Mouse (Mus musculus) right cerebral cortex, postnatal 36 days (tissue): ENCODE data around the gene Wnt7b.

ENCODE experiments used
- DNase-seq, 2 experiments: peaks; one replicate each; pipeline ENCODE4 v3.0.0; 2022; ENCODE audit warnings: low spot score in 2 of 2, mixed read lengths in 1 of 2

The Wnt7b gene

DNA sequence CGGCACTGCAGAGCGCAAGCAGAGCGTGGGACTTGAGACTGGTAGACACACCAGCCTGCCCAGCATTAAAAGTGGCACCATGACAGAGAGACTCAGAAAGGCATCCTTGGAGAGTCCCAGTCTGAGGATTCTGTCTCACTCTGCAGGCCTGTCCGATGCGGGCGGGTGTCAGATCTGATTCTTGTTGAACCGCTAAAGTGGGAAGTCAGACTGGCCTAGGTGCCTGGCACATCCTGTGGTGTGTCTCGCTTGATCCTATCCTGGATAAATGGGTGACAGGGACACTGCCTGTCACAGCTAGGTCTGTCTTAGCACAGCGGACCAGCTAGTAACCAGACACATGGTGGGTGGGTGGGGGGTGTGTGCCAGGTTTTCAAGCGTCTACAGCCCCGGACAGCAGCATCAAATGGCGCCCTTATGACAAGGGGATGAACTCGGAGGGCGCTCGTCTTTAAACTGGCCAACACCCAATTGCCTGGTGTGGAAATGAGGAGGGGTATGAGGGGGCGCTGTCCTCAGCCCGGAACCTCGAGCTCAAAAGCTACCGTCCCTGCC, at the start of gene Wnt7b:
Wnt7b (minus strand) TSS at position 118 of the 555 bp plus-strand sequence.
- no peak for DNase-seq

DNA sequence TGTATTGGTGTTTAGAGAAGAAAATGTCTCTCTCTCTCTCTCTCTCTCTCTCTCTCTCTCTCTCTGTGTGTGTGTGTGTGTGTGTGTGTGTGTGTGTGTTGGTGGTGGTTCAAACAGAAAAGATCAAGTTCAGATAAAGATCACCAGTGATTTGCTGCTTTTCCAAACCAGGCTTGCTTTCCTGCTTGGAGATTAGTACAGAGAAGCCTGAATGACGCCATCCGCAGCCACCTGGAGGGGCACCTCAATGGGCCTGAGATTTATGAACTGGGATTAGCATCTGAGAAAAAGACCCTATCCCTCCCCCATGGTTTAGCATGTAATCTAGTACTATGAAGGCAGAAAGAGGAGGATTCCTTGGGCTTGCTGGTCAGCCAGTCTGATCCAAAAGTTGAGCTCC, 49.3 kb upstream of the Wnt7b start:
- DNase-seq = no peak

DNA sequence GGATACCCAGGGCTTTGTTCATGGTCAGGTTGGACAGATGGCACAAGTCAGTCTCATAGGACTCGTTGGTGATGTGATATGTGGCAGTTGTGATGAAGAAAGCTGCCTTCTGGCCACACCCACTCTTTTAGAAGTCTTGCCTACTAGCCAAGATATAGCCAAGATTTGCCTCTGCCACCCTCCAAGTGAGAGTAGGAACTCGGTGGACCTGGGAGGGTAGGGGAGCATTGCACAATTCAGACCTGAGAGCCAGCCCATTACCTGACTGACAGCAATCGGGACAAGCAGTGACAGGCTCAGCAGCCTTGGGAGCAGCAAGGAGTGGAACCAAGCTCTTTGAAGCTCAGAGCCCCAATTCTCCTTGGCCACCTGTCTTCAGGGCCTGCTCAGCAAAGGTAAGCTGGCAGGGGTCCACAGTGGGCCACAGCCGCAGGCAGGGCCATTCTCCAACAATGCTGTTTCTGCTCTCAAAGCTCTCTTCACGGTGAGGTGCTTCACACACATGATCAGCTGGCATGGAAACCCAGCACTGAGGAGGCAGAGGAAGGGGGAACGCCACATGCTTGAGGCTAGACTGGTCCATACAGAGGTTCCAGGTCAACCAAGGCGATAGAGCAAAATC, 47.8 kb upstream of the Wnt7b start:
- DNase-seq = no peak

DNA sequence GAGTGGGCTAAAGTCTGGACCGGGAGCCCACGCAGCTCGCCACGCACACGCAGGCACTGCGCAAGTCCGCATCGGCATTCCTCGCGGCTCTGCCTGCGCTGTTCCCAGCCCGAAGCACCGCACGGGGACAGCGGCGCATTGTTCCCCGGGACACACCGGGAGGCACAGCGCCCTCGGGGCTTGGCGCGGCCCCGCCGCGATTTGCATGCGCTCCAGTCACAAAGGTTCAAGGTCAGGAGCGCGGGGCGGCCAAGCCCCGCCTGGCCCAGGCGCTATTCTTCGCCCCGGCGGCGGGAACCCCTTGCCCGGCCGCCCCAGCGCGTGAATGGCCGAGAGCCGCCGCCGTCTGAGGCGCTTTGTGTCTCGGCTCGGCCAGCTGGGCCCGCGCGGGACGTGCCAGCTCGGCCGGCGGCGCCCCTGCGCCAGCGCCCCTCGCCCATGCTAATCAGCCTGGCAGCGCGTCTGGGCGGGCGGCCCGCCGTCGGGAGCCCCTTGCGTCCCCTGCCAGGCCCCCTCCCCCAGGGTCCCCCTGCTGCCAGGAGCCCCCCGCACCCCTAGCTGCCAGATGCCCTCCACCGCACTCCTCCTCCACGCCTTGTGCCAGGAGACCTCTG, 43.5 kb upstream of the Wnt7b start:
- DNase-seq = peak in 1 of 2 experiments; percentile 54

DNA sequence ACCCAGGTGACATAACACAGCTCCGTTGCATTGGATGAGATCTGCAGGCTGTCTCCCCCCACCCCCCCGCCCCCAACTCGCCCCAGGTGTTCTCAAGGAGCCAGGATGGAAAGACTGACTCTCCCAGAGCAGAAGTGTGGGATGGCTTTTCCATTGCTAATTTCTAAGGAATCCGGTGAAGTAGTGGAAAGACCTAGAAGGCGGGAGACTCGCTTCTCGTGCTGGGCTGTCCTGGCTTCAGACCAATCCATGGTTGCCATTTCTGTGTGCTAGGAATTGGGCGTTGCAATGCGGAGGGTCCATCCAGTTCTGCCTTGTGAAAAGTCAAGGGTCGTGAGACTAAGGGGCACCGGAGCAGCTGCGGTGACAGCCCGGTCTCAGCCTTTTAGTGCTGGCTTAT, 39.9 kb upstream of the Wnt7b start:
- DNase-seq = no peak

DNA sequence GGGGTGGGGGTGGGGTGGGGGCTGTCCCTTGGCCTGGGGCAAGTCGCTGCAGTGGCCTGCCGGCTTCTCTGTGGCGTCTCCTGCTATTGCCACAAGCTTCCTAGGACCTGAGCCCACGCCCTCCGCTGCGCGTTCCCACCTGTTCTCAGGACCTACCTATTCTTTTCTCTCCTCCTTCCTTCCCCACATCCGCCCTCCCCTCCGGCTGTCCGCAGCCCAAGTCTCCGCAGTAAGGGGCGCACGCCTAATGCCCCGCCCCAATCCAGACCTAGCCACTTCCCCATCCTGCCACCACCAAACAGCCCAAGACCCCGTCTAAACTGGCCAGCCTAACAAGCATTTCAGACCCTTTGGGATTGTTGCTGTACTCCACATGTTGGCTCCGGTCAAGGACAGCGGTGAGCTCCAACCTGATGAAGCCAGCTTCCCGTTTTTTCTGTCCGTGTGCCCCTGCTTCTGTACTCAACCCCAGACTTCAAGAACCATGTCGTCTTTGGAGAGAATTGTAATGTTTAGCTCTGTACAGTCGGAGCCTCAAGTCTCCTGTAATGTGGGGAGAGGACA, 33.3 kb upstream of the Wnt7b start:
- no peak for DNase-seq

DNA sequence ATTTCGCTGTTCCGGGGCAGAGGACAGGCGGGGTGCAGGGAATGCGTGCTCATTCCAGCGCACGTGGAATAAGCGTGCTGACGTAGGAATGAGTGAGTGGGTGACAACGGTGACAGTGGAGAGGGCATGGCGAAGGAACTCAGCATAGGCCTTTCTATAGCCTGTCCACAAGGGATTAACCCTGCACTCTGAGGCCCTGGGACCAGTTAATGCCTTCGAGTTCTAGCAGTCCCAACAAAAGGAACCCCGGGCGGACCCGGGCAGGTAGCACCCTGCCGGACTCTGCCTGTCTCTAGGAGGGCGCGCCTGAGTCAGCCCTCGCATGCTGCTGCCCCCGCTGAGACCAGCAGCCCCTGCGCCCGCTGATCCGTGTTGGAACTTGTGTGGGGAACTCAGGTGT, 32.8 kb upstream of the Wnt7b start:
- no peak for DNase-seq

DNA sequence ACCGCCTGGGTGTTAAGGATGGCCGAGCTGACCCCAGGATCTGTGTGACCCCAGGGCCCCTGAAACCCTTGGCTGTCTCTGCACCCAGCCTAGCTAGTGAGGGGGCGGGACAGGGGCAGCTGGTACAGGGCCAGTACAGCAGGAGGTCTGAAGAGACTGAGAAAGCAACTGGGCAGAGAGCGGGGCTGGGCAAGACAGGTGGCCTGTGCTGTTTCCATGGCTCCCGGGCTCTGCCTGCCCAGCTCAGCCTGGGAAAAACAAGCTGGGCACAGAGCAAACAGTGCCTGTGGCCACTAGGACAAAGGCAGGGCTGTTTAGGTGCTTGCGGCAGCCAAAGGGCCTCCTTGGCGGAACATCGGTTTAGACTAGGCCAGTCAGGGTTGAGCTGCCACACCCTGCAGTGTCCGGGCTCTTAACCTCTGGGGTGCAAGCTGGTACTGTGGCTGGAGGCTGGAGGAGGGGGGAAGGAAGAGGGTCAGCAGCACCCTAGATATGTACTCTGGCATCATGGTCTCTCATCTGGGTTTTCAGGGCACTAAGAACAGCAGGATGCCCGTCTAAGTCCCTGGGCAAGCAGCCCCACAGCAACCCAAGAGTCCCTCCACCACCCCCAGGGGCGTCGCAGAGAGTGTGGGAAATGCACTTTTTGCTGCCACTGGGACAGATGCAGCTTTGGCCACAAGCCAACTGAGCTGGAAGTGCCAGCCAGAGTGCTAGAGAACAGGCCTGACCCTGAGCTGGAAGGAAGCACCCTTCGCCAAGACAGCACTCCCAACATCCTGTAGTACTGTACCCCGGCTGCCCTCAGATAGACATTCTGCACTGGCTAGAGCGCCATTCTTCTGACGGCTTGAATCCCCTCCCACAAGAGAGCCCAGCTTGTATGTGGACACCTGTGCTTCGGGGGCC, 31.3 kb upstream of the Wnt7b start:
- peak; percentile 63 to 71 for DNase-seq

DNA sequence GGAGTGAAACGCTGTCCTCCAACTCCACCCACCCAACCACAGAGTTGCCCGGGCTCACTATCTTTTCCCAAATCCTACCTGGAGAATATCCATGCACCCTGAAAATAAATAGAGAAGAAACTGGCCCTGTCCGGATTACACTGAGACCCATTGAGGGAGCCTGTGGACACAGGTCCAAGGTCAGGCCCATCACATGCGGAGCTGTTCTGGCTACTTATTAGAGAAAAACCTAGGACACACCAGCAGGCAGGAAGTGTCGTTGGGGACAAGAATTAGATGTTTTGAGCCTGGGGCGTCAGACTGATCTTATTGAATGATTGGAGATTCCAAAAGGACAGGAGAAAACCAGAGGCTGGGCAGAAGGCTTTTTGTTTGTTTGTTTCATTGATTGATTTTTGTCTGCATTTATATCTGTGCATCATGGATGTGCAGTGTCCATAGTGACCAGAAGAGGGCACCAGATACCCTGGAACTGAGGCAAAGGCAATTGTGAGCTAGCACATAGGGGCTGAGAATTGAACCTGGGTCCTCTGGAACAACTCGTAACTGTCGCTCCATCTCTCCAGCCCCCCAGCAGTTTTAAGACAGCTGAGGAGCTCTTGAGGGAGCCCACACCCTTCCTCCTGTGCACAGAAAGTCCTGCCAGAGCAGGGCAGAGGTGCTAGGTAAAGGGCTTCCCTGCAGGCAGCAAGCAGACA, 30.5 kb upstream of the Wnt7b start:
- no peak for DNase-seq

DNA sequence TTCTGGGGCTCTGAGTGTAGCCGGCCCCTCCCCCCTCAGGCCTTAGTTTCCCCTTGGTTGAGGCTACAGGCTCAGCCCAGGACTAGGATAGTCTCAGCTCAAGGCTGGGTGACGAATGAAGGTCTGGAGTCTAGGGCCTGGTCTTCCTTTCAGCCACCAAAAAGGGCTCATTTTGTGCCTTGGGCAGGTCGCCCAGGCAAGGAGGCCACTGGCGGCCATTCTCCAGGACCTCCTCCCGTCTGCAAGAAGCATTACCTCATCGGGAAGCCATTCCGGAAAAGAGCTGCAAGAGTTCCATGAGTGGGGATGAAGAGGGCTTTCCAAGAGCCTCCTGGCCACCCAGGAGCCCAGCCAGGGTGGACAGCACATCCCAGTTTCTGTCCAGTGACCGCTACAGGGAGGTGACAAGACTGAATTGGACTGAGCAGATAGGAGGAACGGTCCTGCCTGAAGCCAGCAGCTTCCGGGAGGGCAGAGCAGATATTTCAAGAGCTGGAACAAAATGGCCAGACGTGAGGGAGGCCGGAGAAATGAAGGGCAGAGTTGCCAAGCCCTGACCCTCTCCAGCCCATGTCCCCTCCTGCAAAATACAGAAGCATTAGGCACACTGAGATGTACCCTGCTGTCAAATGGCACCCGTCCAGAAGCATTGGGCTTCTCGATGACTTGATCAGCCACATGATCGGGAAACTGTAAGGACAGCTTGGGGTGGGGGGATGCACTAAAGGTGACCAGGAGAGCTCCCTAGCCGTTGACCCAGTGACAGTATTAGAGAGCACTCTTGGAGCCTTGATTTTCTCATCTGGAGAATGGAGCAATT, 29.6 kb upstream of the Wnt7b start:
- DNase-seq = no peak

DNA sequence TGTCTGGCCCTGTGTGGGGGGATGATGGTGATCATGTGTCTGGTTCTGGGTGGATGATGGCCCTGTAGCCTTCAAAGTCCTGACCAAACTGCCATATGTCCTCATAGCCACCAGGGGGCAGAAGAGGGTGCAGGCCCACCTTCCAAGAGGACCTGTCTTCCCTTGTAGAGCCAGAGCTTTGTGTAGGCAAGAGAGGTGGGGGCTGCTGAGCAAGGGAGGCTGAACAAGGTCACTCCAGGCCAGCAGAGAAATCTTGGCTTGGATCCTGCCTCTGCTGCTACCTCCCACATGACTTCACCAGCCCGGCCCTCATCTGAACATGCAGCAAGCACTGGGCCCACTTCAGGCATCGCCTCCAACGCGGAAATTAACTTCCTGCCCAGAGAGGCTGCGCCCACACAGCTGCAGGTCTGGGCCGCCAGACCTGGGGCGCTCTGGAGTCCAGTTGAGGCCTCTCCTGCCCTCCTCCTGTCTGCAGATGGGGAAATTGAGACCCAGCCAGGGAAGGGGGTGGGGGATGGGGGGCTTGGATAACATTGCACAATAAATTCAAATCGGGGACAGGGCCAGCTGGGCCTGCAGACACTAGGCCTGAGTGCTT, 28.4 kb upstream of the Wnt7b start:
- DNase-seq = peak; percentile 74 to 79

DNA sequence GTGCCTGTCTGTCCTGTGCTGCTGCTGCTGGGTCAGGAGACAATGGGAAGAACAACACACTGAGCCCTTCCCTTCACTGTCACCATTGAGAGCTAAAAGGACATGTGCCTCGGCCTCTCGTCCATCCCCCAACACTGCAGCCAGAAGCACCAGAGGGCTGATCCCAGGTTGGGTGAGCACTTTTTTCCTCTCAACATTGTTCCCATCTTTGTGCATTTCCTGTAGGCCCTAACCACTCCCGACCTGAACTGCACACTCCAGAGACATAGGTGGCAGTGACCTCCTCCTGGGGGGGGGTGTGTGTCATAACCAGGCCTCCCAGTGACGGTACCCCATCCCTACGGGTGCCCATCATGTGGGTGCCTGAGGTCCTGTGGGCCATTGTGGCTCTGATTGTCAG, 27.8 kb upstream of the Wnt7b start:
- no peak for DNase-seq

DNA sequence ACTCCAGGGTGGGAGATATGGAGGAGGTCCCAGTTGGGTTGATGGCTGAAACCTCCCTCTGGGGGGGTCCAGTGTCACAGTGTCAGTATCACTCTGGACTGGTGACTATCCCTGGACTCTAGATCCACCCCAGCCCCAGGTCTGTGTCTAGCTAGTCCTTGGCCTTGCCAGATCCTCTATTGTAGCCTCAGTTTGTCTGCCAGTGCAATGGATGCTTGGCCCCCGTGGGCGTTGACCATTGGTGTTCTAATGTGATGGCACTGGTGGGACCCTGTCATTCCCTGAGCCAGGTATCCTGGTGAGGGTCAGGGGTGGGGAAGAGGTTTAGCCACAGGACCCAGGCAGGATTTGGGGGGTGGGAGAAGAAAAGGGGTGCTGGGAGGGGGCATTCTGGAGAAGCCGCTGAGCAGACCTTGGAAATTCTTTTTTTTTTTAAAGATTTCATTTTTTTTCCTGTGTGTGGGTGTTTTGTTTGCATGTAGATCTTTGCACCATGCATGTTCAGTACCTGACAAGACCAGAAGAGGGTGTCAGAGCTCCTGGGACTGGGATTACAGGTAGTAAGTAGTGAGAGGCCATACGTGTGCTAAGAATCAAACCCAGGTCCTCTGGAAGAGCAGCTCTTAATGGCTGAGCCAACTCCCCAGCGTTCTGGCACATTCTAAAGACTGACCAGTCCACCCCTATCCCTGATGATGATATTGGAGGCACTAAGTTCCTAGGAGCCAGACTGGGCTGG, 27.2 kb upstream of the Wnt7b start:
- DNase-seq = no peak

DNA sequence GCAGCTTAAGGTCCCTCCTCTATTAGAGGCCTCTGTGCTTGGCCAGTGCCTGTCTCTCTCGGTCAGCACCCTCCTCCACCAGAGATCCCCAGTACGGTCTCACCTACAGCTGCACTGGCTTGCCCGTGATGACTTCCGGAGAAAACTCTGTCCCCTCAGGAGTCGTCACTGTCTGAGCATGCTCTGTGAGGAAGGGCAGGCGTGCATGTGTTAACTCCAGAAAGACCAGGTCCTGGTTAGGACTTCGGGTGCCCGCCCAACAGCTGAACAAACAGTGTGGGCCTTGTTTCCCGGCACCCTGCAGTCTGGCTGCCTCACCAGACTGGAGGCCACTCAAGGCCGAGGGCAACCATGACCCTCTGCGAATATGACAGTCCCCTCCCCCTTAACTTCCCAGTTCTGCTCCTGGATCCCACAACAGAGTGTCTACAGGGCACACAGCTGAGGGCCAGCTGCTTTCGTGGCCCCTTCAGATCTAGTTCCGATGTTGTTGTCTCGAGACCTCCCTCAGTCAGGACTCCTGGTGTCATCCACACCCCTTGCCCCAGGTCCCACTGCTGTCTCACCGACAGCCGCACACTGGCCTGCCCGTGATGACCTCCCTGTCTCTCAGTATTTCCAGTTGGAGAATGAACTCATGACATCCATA, 23.8 kb upstream of the Wnt7b start:
- no peak for DNase-seq

DNA sequence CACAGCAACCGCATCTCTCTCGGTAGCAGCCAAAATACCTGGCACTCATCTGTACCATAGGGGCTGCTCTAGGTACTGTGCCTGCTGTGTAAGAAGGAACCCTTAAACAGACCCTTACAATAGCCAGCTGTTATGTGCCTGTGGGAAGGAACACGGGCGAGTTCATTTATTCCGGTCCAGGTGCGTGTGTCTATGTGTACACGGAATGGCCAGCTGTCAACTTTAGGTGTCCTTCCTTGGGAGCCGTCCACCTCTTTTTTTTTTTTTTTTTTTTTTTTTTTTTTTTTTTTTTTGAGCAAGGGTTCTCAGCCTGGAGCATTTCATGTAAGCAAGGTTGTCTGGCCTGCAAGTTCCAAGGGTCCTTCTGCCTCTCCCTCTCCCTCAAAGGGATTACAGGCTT, 22.7 kb upstream of the Wnt7b start:
- no peak for DNase-seq

DNA sequence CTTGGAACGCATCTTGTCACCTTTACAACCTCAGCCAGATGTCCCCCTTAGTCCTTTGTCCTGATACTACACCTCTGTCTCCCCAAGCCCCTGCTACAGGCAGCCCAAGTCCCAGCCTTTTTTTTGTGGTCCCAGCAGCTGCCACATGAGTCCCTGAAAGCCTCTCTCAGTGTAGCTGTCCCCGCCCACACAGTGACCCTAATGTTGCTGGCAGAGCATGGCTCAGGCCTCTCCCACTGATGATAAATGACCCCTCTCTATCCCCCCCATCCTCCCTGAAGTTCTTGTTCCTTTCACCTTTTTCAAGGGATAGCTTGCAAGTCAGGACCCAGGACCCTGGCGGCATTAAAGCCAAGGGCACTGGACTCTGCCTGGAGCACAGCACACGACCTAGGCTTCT, 22.2 kb upstream of the Wnt7b start:
- DNase-seq = no peak

DNA sequence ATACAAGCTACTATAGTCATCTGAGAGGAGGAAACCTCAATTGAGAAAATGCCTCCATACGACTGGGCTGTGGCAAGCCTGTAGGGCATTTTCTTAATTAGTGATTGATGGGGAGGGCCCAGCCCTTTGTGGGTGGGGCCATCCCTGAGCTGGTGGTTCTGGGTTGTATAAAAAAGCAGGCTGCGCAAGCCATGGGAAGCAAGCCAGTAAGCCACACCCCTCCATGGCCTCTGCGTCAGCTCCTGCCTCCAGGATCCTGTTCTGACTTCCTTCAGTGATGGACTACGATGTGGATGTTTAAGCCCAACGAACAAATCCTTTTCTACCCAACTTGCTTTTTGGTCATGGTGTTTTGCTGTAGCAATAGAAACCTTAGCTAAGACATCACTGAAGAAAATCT, 21.1 kb upstream of the Wnt7b start:
- no peak for DNase-seq

DNA sequence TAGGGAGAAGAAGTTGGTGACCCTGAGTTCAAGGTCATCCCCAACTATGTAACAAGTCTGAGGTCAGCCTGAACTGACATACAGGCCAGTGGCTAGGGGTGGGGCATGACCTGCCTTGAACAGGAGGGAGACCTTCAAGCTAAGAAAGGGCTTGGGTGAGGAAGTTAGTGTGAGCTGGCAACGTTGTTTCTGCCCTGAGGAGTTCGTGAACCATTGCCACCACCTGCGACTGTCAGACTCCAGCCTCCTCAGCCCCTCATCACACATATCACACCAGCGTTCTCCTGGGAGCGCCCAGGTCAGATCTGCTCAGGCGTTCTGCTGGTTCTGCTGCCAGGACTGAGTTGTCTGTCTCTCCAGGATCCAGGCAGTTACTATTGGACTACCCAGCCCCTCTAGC, 20.5 kb upstream of the Wnt7b start:
- no peak for DNase-seq

DNA sequence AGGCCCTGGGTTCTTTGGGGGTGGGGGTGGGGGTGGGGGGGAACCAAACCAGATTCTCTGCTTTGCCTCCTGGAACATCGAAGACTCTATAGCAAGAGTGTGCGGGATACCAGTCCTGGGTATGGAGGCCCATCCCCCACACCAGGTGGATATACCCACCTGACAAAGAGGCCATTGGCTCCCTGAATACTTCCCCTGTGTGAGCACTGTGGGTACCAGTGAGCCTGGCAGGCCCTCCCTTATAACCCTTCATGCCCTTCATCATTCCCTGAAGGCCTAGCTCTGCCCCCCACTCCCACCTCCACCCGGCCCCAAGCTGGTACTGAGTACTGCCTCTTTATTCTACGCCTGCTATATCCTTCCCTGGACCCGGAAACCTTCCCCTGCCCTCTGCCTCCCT, 19.7 kb upstream of the Wnt7b start:
- DNase-seq = no peak
